Mouse (Mus musculus): Measurements from ENCODE around the gene Krt5.

- TF ChIP-seq CTCF (IDR thresholded peaks at IDR 0.05; ENCODE audit: low read depth) (no peak), EP300 (optimal IDR thresholded peaks at IDR 0.05) (no peak)
Observed at GRCm38 (mm10) chr15:101702380-101702779, 10.3 kb downstream of the Krt5 start.
